Mouse (Mus musculus): ENCODE measurements at regions not wholly inside any gene's neighbourhood (a gene's known extent, or its start where the extent isn't known, plus 50 kb on each side); places are given as distances from the start of the nearest gene placed in this dataset.

- WGBS: 52% methylated on average over 8 of the region's 8 CpGs
- Histone ChIP-seq H3K4me1 (ENCODE audit: control insufficient read depth, insufficient read depth, low read length) (peaks cover 6% of the 10 kb centered on the region), H3K27ac (ENCODE audit: insufficient read depth, low read depth, low read length) (peak overlapping the region; percentile 76), H3K4me3 (ENCODE audit: insufficient read depth, low read depth, low read length) (no peak overlapping the region)
- TF ChIP-seq CTCF (IDR thresholded peaks at IDR 0.05; ENCODE audit: insufficient read depth, low read depth, low read length) (no peak), POLR2A (IDR thresholded peaks at IDR 0.05; ENCODE audit: insufficient read depth, low read depth, low read length) (no peak)
These were observed 586.2 kb upstream of the Fam19a5 start for GRCm38 (mm10) chr15:86957872-86958271.

DNA sequence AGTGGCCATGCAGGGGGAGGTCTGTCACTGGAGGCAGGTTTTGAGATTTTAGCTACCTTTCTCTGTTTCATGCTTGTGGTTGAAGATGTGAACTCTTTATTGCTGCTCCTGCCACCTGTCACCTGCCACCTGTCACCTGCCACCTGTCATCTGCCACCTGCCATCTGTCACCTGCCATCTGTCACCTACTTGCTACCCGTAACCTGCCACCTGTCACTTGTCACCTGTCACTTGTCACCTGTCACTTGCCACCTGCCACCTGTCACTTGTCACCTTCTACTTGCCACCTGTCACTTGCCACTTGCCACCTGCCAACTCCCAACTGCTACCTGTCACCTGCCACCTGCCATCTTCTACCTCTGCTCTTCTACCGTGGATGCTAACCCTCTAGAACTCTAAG, 581.2 kb upstream of the Fam19a5 start:
- 88% methylated on average over 2 of the region's 2 CpGs for WGBS
- TF ChIP-seq POLR2A (IDR thresholded peaks at IDR 0.05; ENCODE audit: insufficient read depth, low read depth, low read length) (no peak), CTCF (IDR thresholded peaks at IDR 0.05; ENCODE audit: insufficient read depth, low read depth, low read length) (no peak)
- Histone ChIP-seq H3K4me1 (ENCODE audit: control insufficient read depth, insufficient read depth, low read length) (0 out of 2 replicates have a peak, but pooled peaks cover 3% of the 10 kb centered on the region), H3K4me3 (ENCODE audit: insufficient read depth, low read depth, low read length) (no peak overlapping the region), H3K27ac (ENCODE audit: insufficient read depth, low read depth, low read length) (no peak overlapping the region)

GRCm38 (mm10) chr15:86963486-86963885, 580.6 kb upstream of the Fam19a5 start:
- H3K27ac ChIP-seq (ENCODE audit: insufficient read depth, low read depth, low read length): no peak overlapping the region
- 30% methylated on average over 3 of the region's 3 CpGs for WGBS
- TF ChIP-seq CTCF (IDR thresholded peaks at IDR 0.05; ENCODE audit: insufficient read depth, low read depth, low read length): no peak
- TF ChIP-seq POLR2A (IDR thresholded peaks at IDR 0.05; ENCODE audit: insufficient read depth, low read depth, low read length): no peak
- H3K4me1 ChIP-seq (ENCODE audit: control insufficient read depth, insufficient read depth, low read length): 0 out of 2 replicates have a peak, but pooled peaks cover 3% of the 10 kb centered on the region
- no peak overlapping the region for H3K4me3 ChIP-seq (ENCODE audit: insufficient read depth, low read depth, low read length)

DNA sequence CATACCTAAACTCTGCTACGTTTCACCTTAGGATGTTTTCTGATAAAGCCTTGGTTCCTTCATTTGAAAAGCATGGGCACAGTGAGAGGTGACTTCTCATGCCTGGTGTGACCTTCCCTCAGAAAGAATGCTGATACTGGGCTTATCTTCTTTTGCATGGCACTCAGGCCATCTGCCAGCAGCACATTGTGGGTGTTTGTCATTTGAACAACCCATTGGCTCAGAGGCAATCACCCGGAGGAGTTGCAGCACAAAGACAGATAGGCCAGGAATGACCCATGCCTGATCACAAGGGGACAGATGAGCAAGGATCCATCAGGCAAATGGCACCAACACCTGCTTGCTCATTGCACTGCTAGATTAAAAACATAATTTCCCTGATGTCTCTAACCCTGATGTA, 572.7 kb upstream of the Fam19a5 start:
- no peak for TF ChIP-seq POLR2A (IDR thresholded peaks at IDR 0.05; ENCODE audit: insufficient read depth, low read depth, low read length)
- TF ChIP-seq CTCF (IDR thresholded peaks at IDR 0.05; ENCODE audit: insufficient read depth, low read depth, low read length): no peak
- H3K4me3 ChIP-seq (ENCODE audit: insufficient read depth, low read depth, low read length): no peak overlapping the region
- H3K27ac ChIP-seq (ENCODE audit: insufficient read depth, low read depth, low read length): no peak overlapping the region
- no peaks in the 10 kb centered on the region for H3K4me1 ChIP-seq (ENCODE audit: control insufficient read depth, insufficient read depth, low read length)
- WGBS: 93% methylated on average over 2 of the region's 2 CpGs

DNA sequence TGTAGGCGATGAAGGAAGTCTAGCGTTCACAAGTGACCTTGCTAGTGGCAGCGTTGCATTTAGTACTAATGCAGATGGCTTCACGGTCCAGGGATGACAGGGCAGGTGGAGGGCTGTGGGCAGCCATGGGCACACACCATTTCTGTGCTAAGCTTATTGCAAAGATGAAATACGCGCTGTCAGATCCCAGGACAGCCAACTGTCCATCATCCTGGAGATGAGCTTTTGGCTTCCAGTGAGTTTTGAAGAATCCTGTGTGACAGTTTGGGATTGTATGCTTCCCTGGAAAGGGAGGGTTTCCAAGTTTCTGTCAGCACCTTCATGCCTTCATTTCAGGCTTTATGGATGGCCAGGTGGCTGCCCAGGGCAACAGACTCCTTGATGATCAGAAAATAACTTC, 547.9 kb upstream of the Fam19a5 start:
- Histone ChIP-seq H3K27ac (ENCODE audit: insufficient read depth, low read depth, low read length) (no peak overlapping the region), H3K4me3 (ENCODE audit: insufficient read depth, low read depth, low read length) (no peak overlapping the region), H3K4me1 (ENCODE audit: control insufficient read depth, insufficient read depth, low read length) (no peaks in the 10 kb centered on the region)
- WGBS: 95% methylated on average over 6 of the region's 6 CpGs
- no peak for TF ChIP-seq CTCF (IDR thresholded peaks at IDR 0.05; ENCODE audit: insufficient read depth, low read depth, low read length)

DNA sequence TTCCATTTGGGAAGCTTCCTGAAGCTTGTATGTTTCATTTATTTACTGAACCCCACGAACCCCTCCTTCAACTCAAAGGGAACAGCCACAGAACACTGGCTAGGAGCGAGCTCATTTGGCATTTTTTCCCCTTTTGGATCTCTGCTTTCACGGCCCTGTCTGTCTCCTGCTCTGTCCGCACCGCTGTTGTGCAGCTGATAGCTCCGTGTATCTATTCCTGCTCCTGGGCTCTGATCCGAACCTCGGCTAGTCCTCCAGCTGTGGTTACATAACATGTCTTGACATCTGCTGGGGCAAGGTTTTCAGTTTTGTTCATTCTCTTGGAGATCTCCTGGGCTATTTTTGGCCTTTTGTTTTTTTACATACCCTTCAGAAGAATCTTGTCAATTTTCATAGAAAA, 525.1 kb upstream of the Fam19a5 start:
- WGBS: 64% methylated on average over 8 of the region's 8 CpGs
- Histone ChIP-seq H3K27ac (ENCODE audit: insufficient read depth, low read depth, low read length) (no peak overlapping the region), H3K4me1 (ENCODE audit: control insufficient read depth, insufficient read depth, low read length) (peaks cover 3% of the 10 kb centered on the region), H3K4me3 (ENCODE audit: insufficient read depth, low read depth, low read length) (no peak overlapping the region)
- TF ChIP-seq POLR2A (IDR thresholded peaks at IDR 0.05; ENCODE audit: insufficient read depth, low read depth, low read length) (no peak), CTCF (IDR thresholded peaks at IDR 0.05; ENCODE audit: insufficient read depth, low read depth, low read length) (no peak)

GRCm38 (mm10) chr15:87045971-87046370, 498.1 kb upstream of the Fam19a5 start:
- 76% methylated on average over 13 of the region's 13 CpGs for WGBS
- H3K27ac ChIP-seq (ENCODE audit: insufficient read depth, low read depth, low read length): no peak overlapping the region
- TF ChIP-seq POLR2A (IDR thresholded peaks at IDR 0.05; ENCODE audit: insufficient read depth, low read depth, low read length): no peak
- TF ChIP-seq CTCF (IDR thresholded peaks at IDR 0.05; ENCODE audit: insufficient read depth, low read depth, low read length): no peak
- H3K4me1 ChIP-seq (ENCODE audit: control insufficient read depth, insufficient read depth, low read length): no peaks in the 10 kb centered on the region
- no peak overlapping the region for H3K4me3 ChIP-seq (ENCODE audit: insufficient read depth, low read depth, low read length)

DNA sequence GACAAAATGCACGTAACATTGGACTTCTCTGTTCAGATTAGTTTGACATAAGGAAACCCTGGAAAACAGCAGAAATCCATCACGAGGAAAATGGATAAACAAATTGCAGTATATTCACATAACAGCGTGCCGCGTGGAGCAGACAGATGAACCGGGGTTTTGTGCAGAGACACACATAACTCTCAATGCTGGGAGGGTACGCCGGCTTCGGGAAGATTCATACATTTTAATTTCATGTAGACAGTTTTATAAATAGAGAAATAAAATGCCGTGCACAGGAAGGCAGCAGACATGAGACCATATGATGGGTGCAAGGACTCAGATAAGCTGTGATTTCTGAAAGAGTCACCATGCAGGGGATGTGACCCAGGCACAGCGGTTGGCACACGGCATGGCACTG, 489.9 kb upstream of the Fam19a5 start:
- H3K4me3 ChIP-seq (ENCODE audit: insufficient read depth, low read depth, low read length): no peak overlapping the region
- WGBS: 94% methylated on average over 12 of the region's 12 CpGs
- no peaks in the 10 kb centered on the region for H3K4me1 ChIP-seq (ENCODE audit: control insufficient read depth, insufficient read depth, low read length)
- H3K27ac ChIP-seq (ENCODE audit: insufficient read depth, low read depth, low read length): no peak overlapping the region
- TF ChIP-seq CTCF (IDR thresholded peaks at IDR 0.05; ENCODE audit: insufficient read depth, low read depth, low read length) (no peak), POLR2A (IDR thresholded peaks at IDR 0.05; ENCODE audit: insufficient read depth, low read depth, low read length) (no peak)

GRCm38 (mm10) chr15:87064890-87065289, 479.2 kb upstream of the Fam19a5 start:
- peaks cover 3% of the 10 kb centered on the region; the same call in 1 of the 2 replicates for H3K4me1 ChIP-seq (ENCODE audit: control insufficient read depth, insufficient read depth, low read length)
- WGBS: 54% methylated on average over 5 of the region's 5 CpGs
- no peak overlapping the region for H3K27ac ChIP-seq (ENCODE audit: insufficient read depth, low read depth, low read length)
- H3K4me3 ChIP-seq (ENCODE audit: insufficient read depth, low read depth, low read length): no peak overlapping the region
- TF ChIP-seq POLR2A (IDR thresholded peaks at IDR 0.05; ENCODE audit: insufficient read depth, low read depth, low read length): no peak
- TF ChIP-seq CTCF (IDR thresholded peaks at IDR 0.05; ENCODE audit: insufficient read depth, low read depth, low read length): no peak

DNA sequence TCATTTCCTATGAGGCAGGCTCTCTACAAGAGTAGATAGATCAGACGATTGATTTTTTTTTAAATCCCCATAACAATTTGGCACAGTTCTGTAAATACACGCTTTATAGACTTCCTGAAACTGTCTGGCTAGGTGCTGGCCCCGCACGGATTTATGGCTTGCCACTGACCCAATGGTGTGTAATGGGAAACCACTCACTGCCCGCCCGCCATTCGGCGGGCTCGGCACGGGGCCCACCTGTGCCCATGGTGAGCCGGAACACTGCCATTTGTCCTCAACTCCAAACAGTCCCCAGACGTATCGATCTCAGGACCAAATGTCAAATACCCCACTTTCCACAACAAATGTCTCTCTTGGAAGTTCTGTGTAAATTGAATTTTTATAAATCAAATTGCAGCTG, 475.8 kb upstream of the Fam19a5 start:
- no peak overlapping the region for H3K4me3 ChIP-seq (ENCODE audit: insufficient read depth, low read depth, low read length)
- no peak overlapping the region for H3K27ac ChIP-seq (ENCODE audit: insufficient read depth, low read depth, low read length)
- 95% methylated on average over 13 of the region's 13 CpGs for WGBS
- peaks cover 3% of the 10 kb centered on the region; the same call in 1 of the 2 replicates for H3K4me1 ChIP-seq (ENCODE audit: control insufficient read depth, insufficient read depth, low read length)
- TF ChIP-seq POLR2A (IDR thresholded peaks at IDR 0.05; ENCODE audit: insufficient read depth, low read depth, low read length) (no peak), CTCF (IDR thresholded peaks at IDR 0.05; ENCODE audit: insufficient read depth, low read depth, low read length) (no peak)
